Mouse (Mus musculus) lung, embryonic 15.5 days (tissue): ENCODE results near the gene Nedd9. TPM values are rescaled to one million over a fixed set of nuclear protein-coding genes. Genes with fewer than 3 reads are reported as not detected.

Experiments used
- ATAC-seq: fragments of 200-750 bp; cut with Nextera tagmentation; 2 replicates; pipeline ENCODE4 v1.8.0; 2017; ENCODE audit warnings: moderate number of reproducible peaks, borderline replicate concordance; ENCODE audit not compliant: low FRiP score, low TSS enrichment; ENCODE audit errors: extremely low read depth
- H3K27ac ChIP-seq: fragments of 300-500 bp; sonication (generic); 2 replicates; pipeline ENCODE4 v1.5.1; 2015; ENCODE audit warnings: moderate library complexity, mild to moderate bottlenecking, inconsistent platforms
- H3K27me3 ChIP-seq: fragments of 300-500 bp; sonication (generic); 2 replicates; pipeline ENCODE4 v1.6.1; 2015; ENCODE audit warnings: inconsistent platforms
- H3K36me3 ChIP-seq: fragments of 300-500 bp; sonication (generic); 2 replicates; pipeline ENCODE4 v1.6.1; 2015; ENCODE audit warnings: inconsistent platforms
- H3K4me1 ChIP-seq: fragments of 300-500 bp; sonication (generic); 2 replicates; pipeline ENCODE4 v1.6.1; 2015; ENCODE audit warnings: inconsistent platforms
- H3K4me2 ChIP-seq: fragments of 300-500 bp; sonication (generic); 2 replicates; pipeline ENCODE4 v1.6.1; 2015; ENCODE audit warnings: inconsistent platforms, mild to moderate bottlenecking, moderate library complexity
- H3K4me3 ChIP-seq: fragments of 300-500 bp; sonication (generic); 2 replicates; pipeline ENCODE4 v1.5.1; 2015; ENCODE audit warnings: mild to moderate bottlenecking, inconsistent platforms
- H3K9ac ChIP-seq: fragments of 300-500 bp; sonication (generic); 2 replicates; pipeline ENCODE4 v1.6.1; 2015; ENCODE audit warnings: inconsistent platforms
- H3K9me3 ChIP-seq: fragments of 300-500 bp; sonication (generic); 2 replicates; pipeline ENCODE4 v1.6.1; 2016; ENCODE audit warnings: inconsistent platforms
- WGBS: fragments of 180-500 bp; shearing (Covaris S2); methylation state at CpG from one replicate; pipeline ENCODE4 v1.1.7; 2015; 5-methylcytosine and 5-hydroxymethylcytosine counted together
- polyA plus RNA-seq: library from polyadenylated mRNA; unstranded; fragments of >200 nt; fragmentation: Nextera tagmentation; extraction: Ambion mirVana; gene quantifications from 2 replicates; pipeline ENCODE4 v1.2.1, GENCODE M21; 2015

Gene Nedd9
- polyA plus RNA-seq, 1 experiment from 2014 or later, result 76.3 TPM

DNA sequence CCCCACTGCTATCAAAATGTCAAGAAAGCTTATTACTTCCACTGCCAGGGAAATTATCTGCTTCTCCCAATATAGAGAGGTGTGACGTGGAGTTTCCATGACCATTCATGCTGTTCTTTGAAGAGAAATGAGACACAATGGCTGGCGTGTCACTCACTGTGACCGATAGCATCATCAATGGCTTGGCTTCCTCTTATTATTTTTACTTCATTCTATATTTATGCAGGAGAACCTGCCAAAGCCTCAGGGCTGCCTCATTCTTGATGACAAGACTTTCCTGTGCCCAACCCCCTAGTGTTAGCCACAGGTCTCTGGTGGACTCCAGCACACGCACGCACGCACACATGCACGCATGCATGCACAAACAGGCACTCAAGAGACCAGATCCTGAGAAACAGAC, 141.4 kb downstream of the Nedd9 start:
- no peaks in the 10 kb centered on the region for H3K9me3 ChIP-seq
- peaks cover 87% of the 10 kb centered on the region for H3K4me1 ChIP-seq
- H3K4me3 ChIP-seq, result no peak overlapping the region
- H3K27me3 ChIP-seq, result no peaks in the 10 kb centered on the region
- H3K9ac ChIP-seq, result no peak overlapping the region
- H3K36me3 ChIP-seq, result 0 out of 2 replicates have a peak, but pooled peaks cover 5% of the 10 kb centered on the region
- ATAC-seq, result no peak
- WGBS, result 64% methylated on average over 7 of the region's 7 CpGs
- H3K4me2 ChIP-seq, result peak overlapping the region; percentile 11; the same call in 1 of the 2 replicates
- peak overlapping the region; percentile 73 for H3K27ac ChIP-seq

DNA sequence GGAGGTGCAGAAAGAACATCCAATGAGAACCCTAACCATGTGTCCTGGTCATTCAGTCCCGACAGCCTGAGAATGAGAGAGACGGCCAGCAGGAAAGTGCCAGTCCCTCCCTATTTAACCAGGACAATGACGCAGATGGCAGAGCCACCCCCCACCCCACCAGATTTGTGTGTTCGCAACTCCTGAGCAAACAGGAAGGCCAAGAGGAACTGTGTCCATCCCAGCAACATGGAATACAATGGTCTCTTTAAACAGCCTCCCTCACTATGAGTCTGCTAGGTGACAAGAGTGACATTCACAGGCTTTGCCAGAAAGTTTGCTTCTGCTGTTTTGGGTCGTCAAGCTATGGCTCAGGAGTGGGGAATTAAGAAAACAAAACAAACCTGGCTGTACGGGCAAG, 141.9 kb downstream of the Nedd9 start:
- Histone ChIP-seq H3K4me3 (no peak overlapping the region), H3K4me2 (peak overlapping the region; percentile 11; the same call in 1 of the 2 replicates), H3K9me3 (no peaks in the 10 kb centered on the region), H3K27me3 (no peaks in the 10 kb centered on the region), H3K9ac (no peak overlapping the region), H3K27ac (peak overlapping the region; percentile 73), H3K4me1 (peaks cover 90% of the 10 kb centered on the region), H3K36me3 (0 out of 2 replicates have a peak, but pooled peaks cover 5% of the 10 kb centered on the region)
- 44% methylated on average over 6 of the region's 6 CpGs for WGBS
- 0 out of 2 replicates have a peak, but pooled peaks have one; percentile 12 for ATAC-seq

DNA sequence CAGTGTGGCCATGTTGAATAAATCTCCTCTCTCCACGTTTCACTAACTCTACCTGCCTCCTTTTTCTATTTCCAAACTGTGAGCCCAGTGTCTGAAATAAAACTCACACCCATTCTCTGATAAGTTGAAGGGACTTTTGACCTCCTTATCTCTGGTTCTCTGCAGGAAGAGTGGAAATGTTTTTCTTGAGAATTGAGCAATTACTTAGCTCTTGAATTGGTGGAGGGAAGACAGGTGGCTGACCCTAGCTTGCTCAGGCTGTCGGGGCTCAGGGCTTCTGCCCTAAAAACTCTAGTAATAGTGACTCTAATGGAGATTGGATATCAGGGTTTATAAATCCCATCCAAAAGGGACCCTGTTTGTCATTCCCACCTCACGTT, 143.3 kb downstream of the Nedd9 start:
- peaks cover 90% of the 10 kb centered on the region for H3K4me1 ChIP-seq
- WGBS, result 38% methylated on average over 3 of the region's 3 CpGs
- 0 out of 2 replicates have a peak overlapping the region, but pooled peaks have one; percentile 17 for H3K4me2 ChIP-seq
- H3K27ac ChIP-seq, result peak overlapping the region; percentile 73
- no peak overlapping the region for H3K4me3 ChIP-seq
- H3K36me3 ChIP-seq, result peaks cover 6% of the 10 kb centered on the region; the same call in 1 of the 2 replicates
- no peaks in the 10 kb centered on the region for H3K27me3 ChIP-seq
- no peaks in the 10 kb centered on the region for H3K9me3 ChIP-seq
- no peak for ATAC-seq
- no peak overlapping the region for H3K9ac ChIP-seq

DNA sequence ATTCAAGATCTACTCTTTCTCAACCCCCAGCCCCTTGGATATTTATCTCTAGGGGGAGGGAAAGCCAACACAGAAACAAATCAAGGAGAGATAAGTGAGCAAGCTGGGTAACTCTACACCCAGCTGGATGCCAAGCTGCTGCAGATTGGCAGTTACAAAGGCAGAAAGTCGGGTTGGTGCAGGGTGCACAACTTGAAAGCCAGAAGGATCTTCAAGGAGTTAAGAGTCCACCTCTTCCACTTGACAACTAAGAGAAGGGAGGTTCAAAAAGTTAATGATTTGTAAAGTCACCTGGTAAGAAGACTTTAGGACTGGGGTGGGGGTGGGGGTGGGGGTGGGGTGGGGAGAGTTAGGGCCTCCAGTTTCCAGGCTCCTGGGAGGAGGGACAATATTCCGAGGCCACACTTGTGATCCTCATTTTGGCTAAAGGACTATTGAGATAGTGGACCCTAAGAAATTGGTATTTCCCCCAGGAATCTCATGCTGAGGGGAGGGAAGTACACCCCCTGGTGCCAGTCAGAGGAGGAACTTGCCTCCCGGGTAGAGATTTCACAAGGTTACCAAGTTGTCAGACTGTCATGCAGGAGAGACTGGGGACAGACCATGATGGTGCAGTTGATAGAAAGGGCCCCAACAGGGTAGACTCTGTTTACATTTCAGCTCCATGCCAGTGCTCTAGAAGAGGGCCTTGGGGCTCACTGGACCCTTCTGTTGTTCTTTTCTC, 143.8 kb downstream of the Nedd9 start:
- 0 out of 2 replicates have a peak overlapping the region, but pooled peaks have one; percentile 17 for H3K4me2 ChIP-seq
- ATAC-seq, result peak; percentile 57; the same call in 1 of the 2 replicates
- no peaks in the 10 kb centered on the region for H3K9me3 ChIP-seq
- WGBS, result 31% methylated on average over 3 of the region's 3 CpGs
- H3K4me3 ChIP-seq, result no peak overlapping the region
- H3K27me3 ChIP-seq, result no peaks in the 10 kb centered on the region
- H3K27ac ChIP-seq, result peak overlapping the region; percentile 73
- H3K36me3 ChIP-seq, result peaks cover 12% of the 10 kb centered on the region; the same call in 1 of the 2 replicates
- H3K4me1 ChIP-seq, result peaks cover 89% of the 10 kb centered on the region
- no peak overlapping the region for H3K9ac ChIP-seq

DNA sequence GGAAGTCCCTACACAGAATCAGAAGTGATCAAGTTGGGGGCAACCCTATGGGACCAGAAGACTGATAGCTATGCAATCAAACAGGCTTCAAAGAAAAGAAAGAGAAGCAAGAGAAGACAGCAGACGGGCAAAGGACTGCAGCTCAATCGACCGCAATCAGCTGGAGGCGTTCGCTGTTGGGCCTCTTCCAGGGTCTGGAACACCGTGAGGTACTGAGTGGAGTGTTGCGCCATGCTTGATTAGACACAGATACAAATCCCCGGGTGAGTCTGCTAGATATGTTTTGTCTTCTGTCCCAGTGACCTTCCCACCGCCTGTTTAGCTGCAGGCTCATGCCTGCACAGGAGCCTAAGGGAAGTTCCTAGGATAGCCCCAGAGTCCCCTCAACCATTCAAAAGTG, 145.7 kb downstream of the Nedd9 start:
- no peaks in the 10 kb centered on the region for H3K27me3 ChIP-seq
- no peak for ATAC-seq
- H3K9me3 ChIP-seq, result no peaks in the 10 kb centered on the region
- no peak overlapping the region for H3K9ac ChIP-seq
- no peak overlapping the region for H3K4me2 ChIP-seq
- peaks cover 23% of the 10 kb centered on the region for H3K36me3 ChIP-seq
- H3K4me3 ChIP-seq, result no peak overlapping the region
- 58% methylated on average over 9 of the region's 9 CpGs for whole genome bisulfite sequencing
- H3K27ac ChIP-seq, result peak overlapping the region; percentile 64; the same call in 1 of the 2 replicates
- peaks cover 82% of the 10 kb centered on the region for H3K4me1 ChIP-seq

DNA sequence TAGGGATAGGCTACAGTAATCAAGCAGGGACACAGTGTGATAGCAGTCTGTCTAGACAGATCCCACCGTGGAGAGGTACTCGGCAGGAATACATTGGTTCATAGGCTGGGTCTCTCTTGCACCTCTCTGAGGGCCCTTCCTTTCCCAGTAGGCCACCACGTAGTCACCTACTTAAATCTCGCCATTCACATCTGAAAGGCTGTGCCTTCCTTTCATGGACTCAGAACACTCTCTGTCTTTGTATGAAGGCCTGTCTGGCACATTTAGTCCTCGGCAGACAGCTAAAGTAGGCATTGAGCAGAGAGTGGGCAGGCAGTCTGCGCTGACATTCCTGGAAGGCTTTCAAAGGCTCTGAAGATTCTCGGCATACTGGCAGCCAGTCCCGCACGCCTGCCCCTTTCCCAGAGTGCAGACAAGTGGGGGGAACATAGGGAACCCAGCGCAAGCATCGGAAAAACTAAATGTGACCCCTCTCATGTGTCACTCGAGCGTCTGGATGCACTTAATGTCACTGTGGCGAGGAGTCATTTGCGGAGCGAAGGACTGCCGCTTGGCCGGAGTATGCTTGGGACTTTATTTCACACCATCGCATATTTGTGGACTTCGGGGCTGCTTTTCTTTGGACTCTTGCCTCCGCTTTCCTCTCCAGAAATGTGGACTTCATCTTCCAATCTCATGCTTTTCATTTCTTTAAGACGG, 147.4 kb downstream of the Nedd9 start:
- H3K36me3 ChIP-seq, result peaks cover 23% of the 10 kb centered on the region
- peak; percentile 61; the same call in 1 of the 2 replicates for ATAC-seq
- H3K4me1 ChIP-seq, result peaks cover 82% of the 10 kb centered on the region
- peak overlapping the region; percentile 83 for H3K27ac ChIP-seq
- no peaks in the 10 kb centered on the region for H3K27me3 ChIP-seq
- H3K9me3 ChIP-seq, result no peaks in the 10 kb centered on the region
- WGBS, result 26% methylated on average over 22 of the region's 22 CpGs
- no peak overlapping the region for H3K9ac ChIP-seq
- H3K4me3 ChIP-seq, result no peak overlapping the region
- H3K4me2 ChIP-seq, result peak overlapping the region; percentile 1; the same call in 1 of the 2 replicates

DNA sequence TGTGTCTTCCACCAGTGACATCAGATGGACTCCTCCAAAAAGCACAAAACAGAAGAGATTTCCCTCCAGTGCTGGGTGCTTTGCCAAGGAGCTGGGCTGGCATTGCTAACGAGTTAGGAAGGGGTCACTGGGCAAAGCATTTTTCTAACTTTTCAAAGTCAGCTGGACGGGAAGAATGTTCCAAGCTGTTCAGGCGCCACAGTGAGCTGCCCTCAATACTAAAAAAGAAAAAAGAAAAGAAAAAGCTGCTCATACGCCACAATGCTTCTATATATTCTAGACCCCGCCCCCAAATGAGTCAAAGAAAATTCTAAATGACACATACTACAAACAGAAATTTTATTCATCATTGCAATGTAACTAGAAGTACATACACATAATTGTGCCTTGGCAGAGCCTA, 148.0 kb downstream of the Nedd9 start:
- no peak overlapping the region for H3K4me2 ChIP-seq
- WGBS, result 58% methylated on average over 5 of the region's 5 CpGs
- no peak overlapping the region for H3K9ac ChIP-seq

DNA sequence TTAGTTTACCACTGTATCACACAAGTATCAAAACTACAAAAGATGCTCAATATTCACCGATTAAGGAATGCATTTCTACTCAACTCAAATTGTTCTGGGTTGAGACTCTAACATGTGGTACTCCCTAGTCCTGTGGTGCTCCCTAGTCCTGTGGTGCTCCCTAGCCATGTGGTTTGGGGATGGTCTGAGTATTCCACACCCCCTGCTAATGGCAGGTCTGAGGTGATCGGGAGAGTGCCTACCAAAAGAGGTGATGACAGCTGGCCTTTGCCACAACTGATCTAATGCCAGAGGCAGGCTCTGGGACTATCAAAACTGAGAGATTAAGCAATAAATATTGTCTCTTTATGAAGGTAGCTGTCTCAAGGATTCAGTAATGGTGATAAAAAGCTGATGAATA, 149.8 kb downstream of the Nedd9 start:
- Histone ChIP-seq H3K36me3 (peaks cover 27% of the 10 kb centered on the region), H3K27ac (no peak overlapping the region), H3K4me2 (no peak overlapping the region), H3K4me1 (peaks cover 80% of the 10 kb centered on the region), H3K9me3 (no peaks in the 10 kb centered on the region), H3K4me3 (no peak overlapping the region), H3K27me3 (no peaks in the 10 kb centered on the region), H3K9ac (no peak overlapping the region)
- ATAC-seq, result no peak
- WGBS, result 80% methylated on average over 2 of the region's 2 CpGs

More for the DNA sequence above, 148.0 kb downstream of the Nedd9 start:
- H3K36me3 ChIP-seq, result peaks cover 23% of the 10 kb centered on the region
- H3K27ac ChIP-seq, result peak overlapping the region; percentile 83
- no peaks in the 10 kb centered on the region for H3K27me3 ChIP-seq
- H3K4me3 ChIP-seq, result no peak overlapping the region
- no peaks in the 10 kb centered on the region for H3K9me3 ChIP-seq
- ATAC-seq, result no peak
- peaks cover 81% of the 10 kb centered on the region for H3K4me1 ChIP-seq

DNA sequence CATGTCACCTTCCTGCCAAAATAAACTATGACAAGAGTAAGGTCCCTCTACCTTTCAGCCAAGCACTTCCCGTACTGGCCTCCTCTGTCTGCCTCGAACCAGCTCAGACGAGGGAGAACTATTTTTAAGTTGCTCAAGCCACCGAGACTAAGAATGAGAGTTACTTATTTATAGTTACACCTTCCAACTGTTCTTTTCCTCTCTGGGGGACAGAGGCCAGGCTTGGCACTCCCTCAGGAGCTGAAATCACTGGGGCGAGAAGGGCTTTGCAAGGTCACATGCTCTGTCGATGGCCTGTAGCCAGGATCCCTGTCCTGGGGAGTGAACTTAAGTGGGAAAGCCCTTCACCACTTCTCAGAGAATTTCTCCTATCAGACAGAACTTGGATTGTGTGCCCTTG, 150.9 kb downstream of the Nedd9 start:
- Histone ChIP-seq H3K36me3 (peaks cover 23% of the 10 kb centered on the region), H3K27ac (peak overlapping the region; percentile 74), H3K27me3 (no peaks in the 10 kb centered on the region), H3K4me3 (no peak overlapping the region), H3K9me3 (no peaks in the 10 kb centered on the region), H3K9ac (no peak overlapping the region), H3K4me2 (no peak overlapping the region), H3K4me1 (peaks cover 76% of the 10 kb centered on the region)
- WGBS, result 16% methylated on average over 6 of the region's 6 CpGs
- no peak for ATAC-seq

DNA sequence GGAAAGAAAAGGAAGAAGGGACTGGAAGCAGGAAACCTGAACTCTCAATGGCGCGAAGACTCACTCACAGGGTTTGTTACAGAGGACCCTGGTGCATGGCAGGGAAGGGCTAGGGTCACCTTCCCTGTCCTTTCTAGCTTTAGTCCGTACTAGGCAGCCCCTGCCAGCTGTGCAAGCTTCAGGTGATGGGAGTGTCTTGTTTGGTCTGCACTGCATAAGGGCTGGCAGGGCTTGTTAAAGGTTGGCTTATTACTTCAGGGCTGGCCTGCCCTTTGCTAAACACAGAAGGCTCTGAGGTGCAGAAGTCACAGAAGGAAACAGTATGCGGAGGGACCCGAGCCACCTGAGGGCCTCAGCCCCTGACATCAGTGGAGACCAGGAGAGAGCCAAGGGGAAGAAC, 151.4 kb downstream of the Nedd9 start:
- Histone ChIP-seq H3K27ac (peak overlapping the region; percentile 74), H3K36me3 (peaks cover 28% of the 10 kb centered on the region), H3K9me3 (no peaks in the 10 kb centered on the region), H3K27me3 (no peaks in the 10 kb centered on the region), H3K9ac (no peak overlapping the region), H3K4me1 (peaks cover 76% of the 10 kb centered on the region), H3K4me2 (no peak overlapping the region), H3K4me3 (no peak overlapping the region)
- WGBS, result 64% methylated on average over 5 of the region's 5 CpGs
- no peak for ATAC-seq

DNA sequence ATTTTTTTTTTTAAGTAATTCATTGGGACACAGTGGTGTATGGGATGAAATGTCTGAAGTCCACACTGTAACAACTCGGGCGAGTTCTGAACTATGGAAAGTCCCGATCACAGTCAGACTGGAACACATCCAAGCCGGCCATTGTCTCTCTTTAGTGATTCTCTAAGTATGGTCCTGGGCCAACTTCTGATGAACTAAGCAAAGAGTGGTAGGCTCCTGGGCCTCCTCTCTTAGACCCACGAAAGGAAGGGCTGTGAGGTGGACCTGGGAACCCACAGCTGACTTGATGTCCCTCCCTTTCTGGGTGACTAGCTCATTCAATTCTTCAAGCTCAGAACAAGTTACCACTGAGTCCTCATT, 152.5 kb downstream of the Nedd9 start:
- Histone ChIP-seq H3K27ac (peak overlapping the region; percentile 29), H3K9me3 (no peaks in the 10 kb centered on the region), H3K36me3 (peaks cover 38% of the 10 kb centered on the region), H3K4me3 (no peak overlapping the region), H3K4me2 (no peak overlapping the region), H3K27me3 (no peaks in the 10 kb centered on the region), H3K4me1 (peaks cover 72% of the 10 kb centered on the region), H3K9ac (no peak overlapping the region)
- no peak for ATAC-seq
- 45% methylated on average over 5 of the region's 5 CpGs for WGBS
